Mouse (Mus musculus) megakaryocyte, adult 5-6 weeks (primary cell): ENCODE data around the gene Lrrc2. TPM values are rescaled to one million over a fixed set of nuclear protein-coding genes. Genes with fewer than 3 reads are reported as not detected.

ENCODE experiments used
- total RNA-seq, 2 experiments: library from RNA; stranded (forward) in 1 of 2; stranded (reverse) in 1 of 2; fragments of 153-499, 151-499 nt in 1 of 2; fragments of 221-1000, 200-1000 nt in 1 of 2; gene quantifications; 2 replicates each; pipeline versions ENCODE4 v1.2.3 to v1.2.4; 2015 to 2017

Lrrc2 gene
- total RNA-seq, 2 experiments from 2014 or later, result 0.04 TPM; not detected in 1

Other genes with a start within 250 kb of the Lrrc2 start
- gene Myl3, start 209.7 kb upstream of the Lrrc2 start, total RNA-seq (2015), result not detected in 2 replicates
- not detected in 2 replicates for gene Myl3, start 209.7 kb upstream of the Lrrc2 start, total RNA-seq (2017)
- not detected in 2 replicates for gene Pth1r, start 204.4 kb upstream of the Lrrc2 start, total RNA-seq (2015)
- 0.77 TPM in 1 of 2 replicates, not detected in the other for gene Pth1r, start 204.4 kb upstream of the Lrrc2 start, total RNA-seq (2017)
- not detected in 2 replicates for gene Prss42, start 153.4 kb upstream of the Lrrc2 start, total RNA-seq (2015)
- gene Prss42, start 153.4 kb upstream of the Lrrc2 start, total RNA-seq (2017), result not detected in 2 replicates
- gene Prss44, start 137.6 kb upstream of the Lrrc2 start, total RNA-seq (2015), result not detected in 2 replicates
- not detected in 2 replicates for gene Prss44, start 137.6 kb upstream of the Lrrc2 start, total RNA-seq (2017)
- not detected in 2 replicates for gene Prss43, start 124.9 kb upstream of the Lrrc2 start, total RNA-seq (2015)
- not detected in 2 replicates for gene Prss43, start 124.9 kb upstream of the Lrrc2 start, total RNA-seq (2017)
- gene Prss45, start 117.0 kb upstream of the Lrrc2 start, total RNA-seq (2015), result not detected in 2 replicates
- gene Prss45, start 117.0 kb upstream of the Lrrc2 start, total RNA-seq (2017), result not detected in 2 replicates
- gene Prss46, start 107.0 kb upstream of the Lrrc2 start, total RNA-seq (2015), result not detected in 2 replicates
- not detected in 2 replicates for gene Prss46, start 107.0 kb upstream of the Lrrc2 start, total RNA-seq (2017)
- 1.0 TPM in 1 of 2 replicates, not detected in the other for gene Prss50, start 93.6 kb upstream of the Lrrc2 start, total RNA-seq (2015)
- gene Prss50, start 93.6 kb upstream of the Lrrc2 start, total RNA-seq (2017), result 0.15 TPM in 1 of 2 replicates, not detected in the other
- 0.29 and 0.48 TPM in 2 replicates for gene Als2cl, start 71.7 kb upstream of the Lrrc2 start, total RNA-seq (2015)
- gene Als2cl, start 71.7 kb upstream of the Lrrc2 start, total RNA-seq (2017), result 0.61 and 2.9 TPM in 2 replicates
- 0.05 TPM in 1 of 2 replicates, not detected in the other for gene Tmie, start 71.4 kb upstream of the Lrrc2 start, total RNA-seq (2015)
- gene Tmie, start 71.4 kb upstream of the Lrrc2 start, total RNA-seq (2017), result not detected in 2 replicates
- gene Fam240a, start 34.7 kb upstream of the Lrrc2 start, total RNA-seq (2015), result not detected in 2 replicates
- gene Fam240a, start 34.7 kb upstream of the Lrrc2 start, total RNA-seq (2017), result not detected in 2 replicates
- gene Tdgf1, start 5.4 kb upstream of the Lrrc2 start, total RNA-seq (2015), result not detected in 2 replicates
- not detected in 2 replicates for gene Tdgf1, start 5.4 kb upstream of the Lrrc2 start, total RNA-seq (2017)
- not detected in 2 replicates for gene Rtp3, start 39.0 kb downstream of the Lrrc2 start, total RNA-seq (2015)
- not detected in 2 replicates for gene Rtp3, start 39.0 kb downstream of the Lrrc2 start, total RNA-seq (2017)
- gene Ltf, start 67.7 kb downstream of the Lrrc2 start, total RNA-seq (2015), result 1,347 and 1,763 TPM in 2 replicates
- 1,568 and 2,380 TPM in 2 replicates for gene Ltf, start 67.7 kb downstream of the Lrrc2 start, total RNA-seq (2017)
- 3.7 and 8.9 TPM in 2 replicates for gene Ccrl2, start 106.0 kb downstream of the Lrrc2 start, total RNA-seq (2015)
- gene Ccrl2, start 106.0 kb downstream of the Lrrc2 start, total RNA-seq (2017), result 4.3 and 11.1 TPM in 2 replicates
- gene Lrrfip2, start 166.0 kb downstream of the Lrrc2 start, total RNA-seq (2015), result 77.9 and 85.2 TPM in 2 replicates
- 137 and 138 TPM in 2 replicates for gene Lrrfip2, start 166.0 kb downstream of the Lrrc2 start, total RNA-seq (2017)